Mouse (Mus musculus): ENCODE measurements around the gene Olfr394. TPM values are rescaled to one million over a fixed set of nuclear protein-coding genes. Genes with fewer than 3 reads are reported as not detected.
"Not testable (repeated sequence)": the region's sequence is repeated elsewhere in the genome, so short reads cannot be mapped to it uniquely, and the experiment has no call there.

Olfr394 gene
- polyA plus RNA-seq (2011; ENCODE audit: insufficient read depth, insufficient read length, low read depth, missing spikeins) = not detected in 2 replicates

GRCm38 (mm10) chr11:73890671-73891070, at the start of gene Olfr394:
Gene Olfr394, minus strand, starts transcription at chr11:73890771.
- H3K4me3 ChIP-seq (ENCODE audit: low read depth, low read length) = no peak within 1 kb of the TSS
- no peaks in the 10 kb centered on the region for H3K9me3 ChIP-seq (replicated peaks; ENCODE audit: control insufficient read depth, insufficient read depth, low read length, poor library complexity, severe bottlenecking)
- no peak within 1 kb of the TSS for H3K27ac ChIP-seq (ENCODE audit: insufficient read depth, low read length)
- no peaks in the 10 kb centered on the region for H3K27me3 ChIP-seq (ENCODE audit: control insufficient read depth, insufficient read depth, low read length, poor library complexity, severe bottlenecking)
- no peaks in the 10 kb centered on the region for H3K4me1 ChIP-seq (ENCODE audit: control insufficient read depth, insufficient read depth, low read length)
- H3K36me3 ChIP-seq (ENCODE audit: control insufficient read depth, insufficient read depth, low read length, poor library complexity, severe bottlenecking) = no peaks in the 10 kb centered on the region
- TF ChIP-seq POLR2A (IDR thresholded peaks at IDR 0.05; ENCODE audit: insufficient read depth, low read length) (no peak), EP300 (IDR thresholded peaks at IDR 0.05; ENCODE audit: insufficient read depth, low read depth, low read length) (no peak), CTCF (IDR thresholded peaks at IDR 0.05; ENCODE audit: low read depth, low read length) (no peak)
- H3K9ac ChIP-seq (ENCODE audit: low read depth, poor library complexity, severe bottlenecking) = no peak within 1 kb of the TSS

GRCm38 (mm10) chr11:73936377-73936776, 45.8 kb upstream of the Olfr394 start, which contains the start of gene Olfr23:
Gene Olfr23, plus strand, starts transcription at chr11:73936677.
- Histone ChIP-seq H3K27ac (ENCODE audit: insufficient read depth, low read length) (no peak within 1 kb of the TSS), H3K9ac (ENCODE audit: low read depth, poor library complexity, severe bottlenecking) (no peak within 1 kb of the TSS), H3K4me1 (ENCODE audit: control insufficient read depth, insufficient read depth, low read length) (no peaks in the 10 kb centered on the region), H3K9me3 (replicated peaks; ENCODE audit: control insufficient read depth, insufficient read depth, low read length, poor library complexity, severe bottlenecking) (no peaks in the 10 kb centered on the region), H3K27me3 (ENCODE audit: control insufficient read depth, insufficient read depth, low read length, poor library complexity, severe bottlenecking) (no peaks in the 10 kb centered on the region), H3K36me3 (ENCODE audit: control insufficient read depth, insufficient read depth, low read length, poor library complexity, severe bottlenecking) (no peaks in the 10 kb centered on the region), H3K4me3 (ENCODE audit: low read depth, low read length) (no peak within 1 kb of the TSS)
- TF ChIP-seq POLR2A (IDR thresholded peaks at IDR 0.05; ENCODE audit: insufficient read depth, low read length) (no peak), EP300 (IDR thresholded peaks at IDR 0.05; ENCODE audit: insufficient read depth, low read depth, low read length) (no peak), CTCF (IDR thresholded peaks at IDR 0.05; ENCODE audit: low read depth, low read length) (no peak)

- not testable (repeated sequence) for H3K9me3 ChIP-seq (replicated peaks; ENCODE audit: control insufficient read depth, insufficient read depth, low read length, poor library complexity, severe bottlenecking); H3K27me3 ChIP-seq (ENCODE audit: control insufficient read depth, insufficient read depth, low read length, poor library complexity, severe bottlenecking); H3K27ac ChIP-seq (ENCODE audit: insufficient read depth, low read length)
These were observed 18.6 kb upstream of the Olfr394 start, which contains the start of gene Olfr395 for GRCm38 (mm10) chr11:73909199-73909598. Gene Olfr395, minus strand, starts transcription at chr11:73909299.

GRCm38 (mm10) chr11:73851354-73851753, 39.2 kb downstream of the Olfr394 start, which contains the start of gene Olfr393:
Gene Olfr393, minus strand, starts transcription at chr11:73851454.
- Histone ChIP-seq H3K9ac (ENCODE audit: low read depth, poor library complexity, severe bottlenecking) (no peak within 1 kb of the TSS), H3K36me3 (ENCODE audit: control insufficient read depth, insufficient read depth, low read length, poor library complexity, severe bottlenecking) (no peaks in the 10 kb centered on the region), H3K4me3 (ENCODE audit: low read depth, low read length) (no peak within 1 kb of the TSS), H3K4me1 (ENCODE audit: control insufficient read depth, insufficient read depth, low read length) (no peaks in the 10 kb centered on the region), H3K9me3 (replicated peaks; ENCODE audit: control insufficient read depth, insufficient read depth, low read length, poor library complexity, severe bottlenecking) (no peaks in the 10 kb centered on the region), H3K27me3 (ENCODE audit: control insufficient read depth, insufficient read depth, low read length, poor library complexity, severe bottlenecking) (no peaks in the 10 kb centered on the region), H3K27ac (ENCODE audit: insufficient read depth, low read length) (no peak within 1 kb of the TSS)
- TF ChIP-seq EP300 (IDR thresholded peaks at IDR 0.05; ENCODE audit: insufficient read depth, low read depth, low read length) (no peak), CTCF (IDR thresholded peaks at IDR 0.05; ENCODE audit: low read depth, low read length) (no peak), POLR2A (IDR thresholded peaks at IDR 0.05; ENCODE audit: insufficient read depth, low read length) (no peak)

More at GRCm38 (mm10) chr11:73909199-73909598, 18.6 kb upstream of the Olfr394 start, which contains the start of gene Olfr395:
- H3K4me1 ChIP-seq (ENCODE audit: control insufficient read depth, insufficient read depth, low read length); H3K9ac ChIP-seq (ENCODE audit: low read depth, poor library complexity, severe bottlenecking); H3K4me3 ChIP-seq (ENCODE audit: low read depth, low read length); H3K36me3 ChIP-seq (ENCODE audit: control insufficient read depth, insufficient read depth, low read length, poor library complexity, severe bottlenecking): not testable (repeated sequence)

Other genes with a start within 250 kb of the Olfr394 start
- not detected in 2 replicates for gene Zfp735, start 202.0 kb downstream of the Olfr394 start, polyA plus RNA-seq (2011; ENCODE audit: insufficient read depth, insufficient read length, low read depth, missing spikeins)
- gene Olfr389, start 110.1 kb downstream of the Olfr394 start, polyA plus RNA-seq (2011; ENCODE audit: insufficient read depth, insufficient read length, low read depth, missing spikeins) = not detected in 2 replicates
- gene Olfr390, start 107.8 kb downstream of the Olfr394 start, polyA plus RNA-seq (2011; ENCODE audit: insufficient read depth, insufficient read length, low read depth, missing spikeins) = not detected in 2 replicates
- not detected in 2 replicates for gene Olfr391-ps, start 87.7 kb downstream of the Olfr394 start, polyA plus RNA-seq (2011; ENCODE audit: insufficient read depth, insufficient read length, low read depth, missing spikeins)
- gene Olfr392, start 73.7 kb downstream of the Olfr394 start, polyA plus RNA-seq (2011; ENCODE audit: insufficient read depth, insufficient read length, low read depth, missing spikeins) = not detected in 2 replicates
- not detected in 2 replicates for gene Olfr393, start 39.3 kb downstream of the Olfr394 start, polyA plus RNA-seq (2011; ENCODE audit: insufficient read depth, insufficient read length, low read depth, missing spikeins)
- not detected in 2 replicates for gene Olfr395, start 18.5 kb upstream of the Olfr394 start, polyA plus RNA-seq (2011; ENCODE audit: insufficient read depth, insufficient read length, low read depth, missing spikeins)
- not detected in 2 replicates for gene Olfr23, start 45.9 kb upstream of the Olfr394 start, polyA plus RNA-seq (2011; ENCODE audit: insufficient read depth, insufficient read length, low read depth, missing spikeins)
- gene Olfr397, start 70.0 kb upstream of the Olfr394 start, polyA plus RNA-seq (2011; ENCODE audit: insufficient read depth, insufficient read length, low read depth, missing spikeins) = not detected in 2 replicates
- not detected in 2 replicates for gene Olfr398, start 99.6 kb upstream of the Olfr394 start, polyA plus RNA-seq (2011; ENCODE audit: insufficient read depth, insufficient read length, low read depth, missing spikeins)
- not detected in 2 replicates for gene Olfr139, start 165.8 kb upstream of the Olfr394 start, polyA plus RNA-seq (2011; ENCODE audit: insufficient read depth, insufficient read length, low read depth, missing spikeins)
- gene Olfr399, start 165.8 kb upstream of the Olfr394 start, polyA plus RNA-seq (2011; ENCODE audit: insufficient read depth, insufficient read length, low read depth, missing spikeins) = not detected in 2 replicates
- not detected in 2 replicates for gene Zfp616, start 179.2 kb upstream of the Olfr394 start, polyA plus RNA-seq (2011; ENCODE audit: insufficient read depth, insufficient read length, low read depth, missing spikeins)
- not detected in 2 replicates for gene Olfr401, start 222.9 kb upstream of the Olfr394 start, polyA plus RNA-seq (2011; ENCODE audit: insufficient read depth, insufficient read length, low read depth, missing spikeins)

Data from ES-Bruce4 (cell line).